Mouse (Mus musculus): ENCODE measurements around the gene Gm17334. TPM values are rescaled to one million over a fixed set of nuclear protein-coding genes. Genes with fewer than 3 reads are reported as not detected.
"Not testable (repeated sequence)": the region's sequence is repeated elsewhere in the genome, so short reads cannot be mapped to it uniquely, and the experiment has no call there.

The Gm17334 gene
- polyA plus RNA-seq, 1 experiment from 2014 or later = 0.24 TPM

- H3K27me3 ChIP-seq (replicated peaks; ENCODE audit: control insufficient read depth, insufficient read depth, low read length); ATAC-seq; H3K4me3 ChIP-seq (replicated peaks; ENCODE audit: low read length); H3K4me2 ChIP-seq (ENCODE audit: low read length); H3K9me3 ChIP-seq (ENCODE audit: control insufficient read depth, low read length); H3K27ac ChIP-seq (ENCODE audit: low read length); H3K9ac ChIP-seq (replicated peaks; ENCODE audit: low read depth, low read length); H3K36me3 ChIP-seq (ENCODE audit: control insufficient read depth, insufficient read depth): not testable (repeated sequence)
- H3K4me1 ChIP-seq (replicated peaks; ENCODE audit: control insufficient read depth, insufficient read depth, low read length) = peaks cover 11% of the 10 kb centered on the region; the same call in 1 of the 2 replicates
- 74% methylated on average over 6 of the region's 9 CpGs for WGBS
Measured at GRCm38 (mm10) chr11:53758033-53758432, 15.0 kb downstream of the Gm17334 start.

GRCm38 (mm10) chr11:53757612-53758011 is 15.4 kb downstream of the Gm17334 start:
- no peak for ATAC-seq
- Histone ChIP-seq H3K4me2 (ENCODE audit: low read length) (no peak overlapping the region), H3K4me1 (replicated peaks; ENCODE audit: control insufficient read depth, insufficient read depth, low read length) (peaks cover 8% of the 10 kb centered on the region; the same call in 1 of the 2 replicates), H3K27me3 (replicated peaks; ENCODE audit: control insufficient read depth, insufficient read depth, low read length) (peaks cover 7% of the 10 kb centered on the region; the same call in 1 of the 2 replicates), H3K36me3 (ENCODE audit: control insufficient read depth, insufficient read depth) (no peaks in the 10 kb centered on the region), H3K27ac (ENCODE audit: low read length) (no peak overlapping the region), H3K9me3 (ENCODE audit: control insufficient read depth, low read length) (no peaks in the 10 kb centered on the region), H3K4me3 (replicated peaks; ENCODE audit: low read length) (no peak overlapping the region), H3K9ac (replicated peaks; ENCODE audit: low read depth, low read length) (no peak overlapping the region)
- WGBS = 90% methylated on average over 4 of the region's 4 CpGs

GRCm38 (mm10) chr11:53755011-53755595 is 17.9 kb downstream of the Gm17334 start:
- Histone ChIP-seq H3K27ac (ENCODE audit: low read length) (no peak overlapping the region), H3K36me3 (ENCODE audit: control insufficient read depth, insufficient read depth) (no peaks in the 10 kb centered on the region), H3K4me1 (replicated peaks; ENCODE audit: control insufficient read depth, insufficient read depth, low read length) (peaks cover 7% of the 10 kb centered on the region; the same call in 1 of the 2 replicates), H3K9me3 (ENCODE audit: control insufficient read depth, low read length) (no peaks in the 10 kb centered on the region), H3K4me2 (ENCODE audit: low read length) (no peak overlapping the region), H3K27me3 (replicated peaks; ENCODE audit: control insufficient read depth, insufficient read depth, low read length) (no peaks in the 10 kb centered on the region), H3K9ac (replicated peaks; ENCODE audit: low read depth, low read length) (no peak overlapping the region), H3K4me3 (replicated peaks; ENCODE audit: low read length) (no peak overlapping the region)
- WGBS = 83% methylated on average over 12 of the region's 12 CpGs
- ATAC-seq = no peak

GRCm38 (mm10) chr11:53749716-53750352 is 23.2 kb downstream of the Gm17334 start:
- no peak overlapping the region for H3K4me3 ChIP-seq (replicated peaks; ENCODE audit: low read length)
- H3K27ac ChIP-seq (ENCODE audit: low read length) = no peak overlapping the region
- H3K4me2 ChIP-seq (ENCODE audit: low read length) = no peak overlapping the region
- H3K9me3 ChIP-seq (ENCODE audit: control insufficient read depth, low read length) = no peaks in the 10 kb centered on the region
- H3K9ac ChIP-seq (replicated peaks; ENCODE audit: low read depth, low read length) = no peak overlapping the region
- H3K4me1 ChIP-seq (replicated peaks; ENCODE audit: control insufficient read depth, insufficient read depth, low read length) = no peaks in the 10 kb centered on the region
- WGBS = 48% methylated on average over 5 of the region's 5 CpGs
- no peak for ATAC-seq
- H3K27me3 ChIP-seq (replicated peaks; ENCODE audit: control insufficient read depth, insufficient read depth, low read length) = no peaks in the 10 kb centered on the region
- no peaks in the 10 kb centered on the region for H3K36me3 ChIP-seq (ENCODE audit: control insufficient read depth, insufficient read depth)

GRCm38 (mm10) chr11:53749306-53749705 is 23.7 kb downstream of the Gm17334 start:
- no peaks in the 10 kb centered on the region for H3K9me3 ChIP-seq (ENCODE audit: control insufficient read depth, low read length)
- no peak overlapping the region for H3K4me3 ChIP-seq (replicated peaks; ENCODE audit: low read length)
- H3K36me3 ChIP-seq (ENCODE audit: control insufficient read depth, insufficient read depth) = no peaks in the 10 kb centered on the region
- H3K4me1 ChIP-seq (replicated peaks; ENCODE audit: control insufficient read depth, insufficient read depth, low read length) = no peaks in the 10 kb centered on the region
- no peak overlapping the region for H3K4me2 ChIP-seq (ENCODE audit: low read length)
- 61% methylated on average over 4 of the region's 4 CpGs for WGBS
- H3K9ac ChIP-seq (replicated peaks; ENCODE audit: low read depth, low read length) = no peak overlapping the region
- no peak for ATAC-seq
- no peak overlapping the region for H3K27ac ChIP-seq (ENCODE audit: low read length)
- H3K27me3 ChIP-seq (replicated peaks; ENCODE audit: control insufficient read depth, insufficient read depth, low read length) = no peaks in the 10 kb centered on the region

GRCm38 (mm10) chr11:53748614-53749013 is 24.4 kb downstream of the Gm17334 start:
- WGBS = 87% methylated on average over 6 of the region's 6 CpGs
- Histone ChIP-seq H3K4me3 (replicated peaks; ENCODE audit: low read length) (no peak overlapping the region), H3K9me3 (ENCODE audit: control insufficient read depth, low read length) (no peaks in the 10 kb centered on the region), H3K27me3 (replicated peaks; ENCODE audit: control insufficient read depth, insufficient read depth, low read length) (no peaks in the 10 kb centered on the region), H3K9ac (replicated peaks; ENCODE audit: low read depth, low read length) (no peak overlapping the region), H3K36me3 (ENCODE audit: control insufficient read depth, insufficient read depth) (no peaks in the 10 kb centered on the region), H3K4me2 (ENCODE audit: low read length) (no peak overlapping the region), H3K4me1 (replicated peaks; ENCODE audit: control insufficient read depth, insufficient read depth, low read length) (no peaks in the 10 kb centered on the region), H3K27ac (ENCODE audit: low read length) (no peak overlapping the region)
- no peak for ATAC-seq

GRCm38 (mm10) chr11:53747985-53748384 is 25.0 kb downstream of the Gm17334 start:
- Histone ChIP-seq H3K4me3 (replicated peaks; ENCODE audit: low read length) (no peak overlapping the region), H3K4me2 (ENCODE audit: low read length) (no peak overlapping the region), H3K27me3 (replicated peaks; ENCODE audit: control insufficient read depth, insufficient read depth, low read length) (no peaks in the 10 kb centered on the region), H3K27ac (ENCODE audit: low read length) (no peak overlapping the region), H3K9me3 (ENCODE audit: control insufficient read depth, low read length) (no peaks in the 10 kb centered on the region), H3K4me1 (replicated peaks; ENCODE audit: control insufficient read depth, insufficient read depth, low read length) (no peaks in the 10 kb centered on the region), H3K36me3 (ENCODE audit: control insufficient read depth, insufficient read depth) (no peaks in the 10 kb centered on the region), H3K9ac (replicated peaks; ENCODE audit: low read depth, low read length) (no peak overlapping the region)
- WGBS = 92% methylated on average over 9 of the region's 9 CpGs
- no peak for ATAC-seq

- ATAC-seq = no peak
- H3K27ac ChIP-seq (ENCODE audit: low read length) = no peak overlapping the region
- H3K4me2 ChIP-seq (ENCODE audit: low read length) = no peak overlapping the region
- H3K36me3 ChIP-seq (ENCODE audit: control insufficient read depth, insufficient read depth) = no peaks in the 10 kb centered on the region
- 86% methylated on average over 2 of the region's 2 CpGs for WGBS
- no peak overlapping the region for H3K4me3 ChIP-seq (replicated peaks; ENCODE audit: low read length)
- no peak overlapping the region for H3K9ac ChIP-seq (replicated peaks; ENCODE audit: low read depth, low read length)
- H3K4me1 ChIP-seq (replicated peaks; ENCODE audit: control insufficient read depth, insufficient read depth, low read length) = no peaks in the 10 kb centered on the region
- H3K27me3 ChIP-seq (replicated peaks; ENCODE audit: control insufficient read depth, insufficient read depth, low read length) = no peaks in the 10 kb centered on the region
- no peaks in the 10 kb centered on the region for H3K9me3 ChIP-seq (ENCODE audit: control insufficient read depth, low read length)
Measured at GRCm38 (mm10) chr11:53745260-53745659, 27.7 kb downstream of the Gm17334 start.

- Histone ChIP-seq H3K4me2 (ENCODE audit: low read length) (no peak overlapping the region), H3K4me1 (replicated peaks; ENCODE audit: control insufficient read depth, insufficient read depth, low read length) (no peaks in the 10 kb centered on the region), H3K4me3 (replicated peaks; ENCODE audit: low read length) (no peak overlapping the region), H3K9ac (replicated peaks; ENCODE audit: low read depth, low read length) (no peak overlapping the region), H3K27me3 (replicated peaks; ENCODE audit: control insufficient read depth, insufficient read depth, low read length) (no peaks in the 10 kb centered on the region), H3K9me3 (ENCODE audit: control insufficient read depth, low read length) (no peaks in the 10 kb centered on the region), H3K36me3 (ENCODE audit: control insufficient read depth, insufficient read depth) (no peaks in the 10 kb centered on the region), H3K27ac (ENCODE audit: low read length) (no peak overlapping the region)
- 4% methylated on average over 5 of the region's 5 CpGs for WGBS
- ATAC-seq = no peak
Measured at GRCm38 (mm10) chr11:53742353-53742752, 30.6 kb downstream of the Gm17334 start.

Data from forebrain, embryonic 16.5 days (tissue).